Mouse (Mus musculus) 416B (cell line): ENCODE measurements at regions not wholly inside any gene's neighbourhood (a gene's known extent, or its start where the extent isn't known, plus 50 kb on each side); places are given as distances from the start of the nearest gene placed in this dataset.

Experiments
- DNase-seq: peaks from one replicate; pipeline ENCODE4 v3.0.0; 2011; ENCODE audit warnings: low read depth

- DNase-seq, result no peak
Observed at GRCm38 (mm10) chr6:93623541-93623940, 660.2 kb downstream of the Magi1 start.

DNA sequence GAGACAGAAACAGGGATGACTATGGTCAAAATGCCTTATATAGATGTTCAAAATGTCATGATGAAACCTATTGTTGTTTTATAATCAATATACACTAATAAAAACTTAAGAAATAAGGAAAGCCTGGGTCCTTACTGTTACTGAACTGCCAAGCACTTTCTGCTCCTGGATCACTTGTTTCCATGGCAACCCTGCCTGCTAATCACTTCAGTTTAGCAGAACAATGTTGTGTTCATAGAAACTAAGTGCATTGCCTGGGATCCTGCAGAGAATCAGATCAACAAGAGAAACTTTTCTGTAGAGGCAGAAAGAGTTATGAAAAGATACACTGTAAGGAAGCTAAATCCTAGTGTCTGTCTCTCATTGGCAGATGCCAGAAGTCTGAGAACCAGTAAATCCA, 666.8 kb downstream of the Magi1 start:
- DNase-seq, result no peak

DNA sequence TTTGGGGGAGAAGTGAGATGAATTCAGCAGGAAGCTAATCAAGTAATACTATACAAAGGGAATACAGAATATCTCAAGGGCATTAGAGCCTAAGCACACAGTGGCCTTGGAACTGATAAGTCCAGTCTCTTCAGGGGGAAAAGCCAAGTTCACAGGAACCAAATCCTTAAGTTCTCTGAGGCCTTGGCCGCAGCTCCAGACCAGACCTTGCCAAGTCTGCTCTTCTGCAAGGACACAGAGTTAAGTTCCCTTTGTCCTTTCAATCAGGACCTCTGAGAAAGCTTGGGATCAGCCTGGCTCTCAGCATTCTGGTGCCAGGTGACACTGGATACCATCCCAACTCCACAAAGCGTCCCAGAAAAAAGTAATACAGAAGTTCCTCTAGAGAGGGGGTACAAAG, 657.1 kb upstream of the Adamts9 start:
- no peak for DNase-seq

GRCm38 (mm10) chr6:93599371-93599770, 656.1 kb upstream of the Adamts9 start:
- DNase-seq, result no peak

DNA sequence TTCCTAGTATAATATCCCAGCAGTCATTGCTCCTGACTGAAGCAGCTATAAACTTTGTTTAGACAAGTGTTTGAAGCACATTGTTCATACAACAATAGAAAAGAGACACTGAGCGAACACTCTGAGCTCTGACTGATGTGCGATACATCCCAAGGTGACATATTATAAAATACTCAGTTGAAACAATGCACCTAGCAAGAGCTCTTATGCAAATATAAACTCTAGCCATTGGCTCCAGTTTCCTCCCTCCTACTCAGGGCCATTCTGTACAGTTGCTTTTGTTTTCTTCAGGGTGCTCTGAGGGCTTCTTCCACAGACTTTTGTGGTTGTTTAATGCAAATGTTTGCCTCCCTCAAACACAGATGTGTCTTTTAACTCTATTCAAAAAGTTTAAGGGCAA, 646.6 kb upstream of the Adamts9 start:
- no peak for DNase-seq

GRCm38 (mm10) chr6:93586871-93587270, 643.6 kb upstream of the Adamts9 start:
- no peak for DNase-seq

GRCm38 (mm10) chr6:93581141-93581540, 637.8 kb upstream of the Adamts9 start:
- no peak for DNase-seq

- no peak for DNase-seq
Observed at GRCm38 (mm10) chr6:93580716-93581115, 637.4 kb upstream of the Adamts9 start.

DNA sequence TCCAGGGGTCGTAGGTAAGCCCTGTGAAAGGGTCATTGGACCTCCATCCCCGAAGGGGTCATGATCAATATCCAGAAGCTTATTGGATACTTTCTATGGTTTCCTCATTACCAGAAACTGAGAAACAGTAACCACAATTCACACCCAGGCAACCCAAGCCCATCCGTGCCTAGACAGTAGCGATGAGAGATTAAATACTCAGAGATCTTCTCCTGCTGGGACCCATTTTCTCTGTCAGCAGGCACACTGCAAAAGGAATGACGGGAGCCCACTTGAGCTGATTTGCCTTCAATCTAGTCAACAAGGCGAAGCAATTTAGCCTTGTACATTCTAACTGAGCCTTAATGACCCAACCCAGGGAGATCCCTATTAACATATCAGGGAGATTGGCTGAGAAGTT, 632.0 kb upstream of the Adamts9 start:
- DNase-seq, result no peak

GRCm38 (mm10) chr6:93573679-93574635, 630.7 kb upstream of the Adamts9 start:
- no peak for DNase-seq

- DNase-seq, result no peak
Observed at GRCm38 (mm10) chr6:93569866-93570265, 626.6 kb upstream of the Adamts9 start.

- no peak for DNase-seq
Observed at GRCm38 (mm10) chr6:93569211-93569610, 625.9 kb upstream of the Adamts9 start.

DNA sequence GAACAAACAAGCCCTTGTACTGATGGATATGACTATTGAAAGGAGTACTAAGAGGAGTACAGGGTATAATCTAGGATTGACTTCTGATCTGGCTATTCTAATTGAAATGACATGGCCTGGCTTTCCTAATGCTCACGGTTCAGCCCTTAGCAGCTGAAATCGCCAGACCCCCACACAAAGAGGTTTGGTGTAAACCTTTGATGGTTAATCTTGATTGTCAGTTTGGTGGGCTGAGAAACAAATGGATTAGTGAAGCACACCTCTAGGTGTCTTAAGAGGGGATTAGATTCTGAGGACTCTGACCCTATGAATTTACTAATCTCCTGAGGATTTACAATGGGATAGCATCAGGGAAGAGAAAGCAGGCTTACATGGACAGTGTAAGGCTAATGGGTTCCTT, 623.4 kb upstream of the Adamts9 start:
- no peak for DNase-seq

DNA sequence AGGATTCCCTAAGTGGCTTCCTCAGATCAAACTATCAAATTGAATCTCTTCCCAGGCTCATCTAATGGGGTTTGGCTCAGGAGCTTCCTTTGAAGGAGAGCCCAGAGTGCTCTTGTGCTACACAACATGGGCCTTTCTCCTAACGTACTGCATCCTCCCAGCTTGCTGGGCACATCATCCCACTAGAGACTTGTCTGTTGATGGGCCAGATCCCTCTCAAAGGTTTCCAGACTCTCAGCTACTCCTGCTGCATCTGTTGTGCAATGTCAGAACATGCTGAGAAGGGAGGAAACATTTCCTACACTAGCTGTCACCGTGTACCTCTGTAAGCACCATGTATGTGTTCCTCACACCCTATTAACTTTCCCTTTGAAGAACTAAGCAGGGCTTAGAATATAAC, 605.0 kb upstream of the Adamts9 start:
- no peak for DNase-seq

GRCm38 (mm10) chr6:93544246-93544645, 601.0 kb upstream of the Adamts9 start:
- DNase-seq, result no peak

DNA sequence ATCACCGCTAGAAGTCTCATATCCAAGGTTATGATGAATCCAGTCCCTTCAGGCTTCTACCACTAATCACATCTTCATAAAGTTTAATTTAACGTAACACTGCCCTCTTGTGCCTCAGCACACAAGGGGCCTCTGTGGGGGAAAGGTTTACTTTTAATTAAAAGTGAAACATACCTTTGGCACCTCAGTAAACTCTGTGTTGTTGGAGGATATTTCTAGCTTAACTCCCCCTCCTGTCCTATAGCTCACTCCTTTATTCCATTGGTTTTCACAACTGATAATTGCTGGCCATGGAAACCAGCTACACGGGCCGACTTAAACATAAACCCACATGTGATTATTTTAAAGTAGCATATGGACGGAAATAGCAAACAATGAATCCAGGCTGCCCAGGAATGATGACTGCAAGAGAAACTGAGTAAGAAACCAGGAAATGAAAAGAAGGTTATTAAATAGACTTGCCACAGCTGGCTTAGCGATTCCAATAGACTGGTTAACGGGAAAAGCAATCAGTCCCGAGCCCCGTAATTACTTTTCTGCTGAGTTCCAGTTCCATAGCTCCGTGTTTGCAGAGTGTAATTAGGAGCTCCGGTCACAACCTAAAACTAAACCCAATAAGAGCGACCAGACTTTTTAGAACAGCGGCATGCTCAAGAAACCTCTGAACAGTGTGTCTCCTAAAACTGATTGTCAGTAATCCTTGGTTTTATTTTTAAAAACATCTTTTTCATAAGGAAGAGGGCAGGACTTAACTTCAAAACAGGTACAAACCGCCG, 600.2 kb upstream of the Adamts9 start:
- peak; percentile 18 for DNase-seq

GRCm38 (mm10) chr6:93539583-93539982, 596.3 kb upstream of the Adamts9 start:
- DNase-seq, result no peak

DNA sequence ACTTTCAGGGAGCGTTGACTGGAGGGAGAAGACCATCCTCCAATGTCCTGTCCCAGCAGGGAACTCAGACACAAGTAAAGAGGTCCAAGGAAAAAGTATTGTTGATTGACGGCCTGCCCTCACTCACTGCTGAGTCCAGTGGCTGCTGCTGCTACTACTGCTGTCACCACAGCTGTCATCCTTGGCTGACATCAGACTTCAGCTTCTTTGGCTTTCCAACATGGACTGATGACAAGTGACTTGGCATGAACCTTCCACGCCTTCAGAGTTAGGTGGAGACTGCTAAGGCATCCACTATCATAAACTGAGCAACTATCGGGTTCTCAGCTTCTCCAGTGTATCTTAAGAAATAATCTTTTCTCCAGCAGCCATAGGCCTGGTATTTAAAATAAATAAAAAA, 595.9 kb upstream of the Adamts9 start:
- no peak for DNase-seq

- DNase-seq, result no peak
Observed at GRCm38 (mm10) chr6:93537971-93538370, 594.7 kb upstream of the Adamts9 start.

- DNase-seq, result no peak
Observed at GRCm38 (mm10) chr6:93537126-93537525, 593.8 kb upstream of the Adamts9 start.

DNA sequence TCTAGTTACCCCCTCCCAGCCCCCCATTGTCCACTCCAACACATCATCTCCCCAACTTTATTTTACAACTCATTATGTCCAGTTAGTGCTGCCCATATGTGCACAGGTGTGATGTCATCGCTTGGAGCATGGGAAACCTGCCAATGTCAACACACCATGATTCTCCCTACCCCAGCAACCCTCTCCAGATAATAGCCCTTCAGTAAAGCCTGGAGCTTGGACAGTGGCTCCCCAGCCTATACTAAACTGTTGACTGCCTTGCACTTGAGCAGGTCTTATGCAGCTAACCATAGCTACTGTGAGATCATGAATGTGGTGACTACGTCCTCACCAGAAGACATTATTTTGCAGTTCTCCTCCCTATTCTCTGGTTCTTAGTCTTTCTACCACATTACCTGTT, 570.5 kb upstream of the Adamts9 start:
- DNase-seq, result no peak

DNA sequence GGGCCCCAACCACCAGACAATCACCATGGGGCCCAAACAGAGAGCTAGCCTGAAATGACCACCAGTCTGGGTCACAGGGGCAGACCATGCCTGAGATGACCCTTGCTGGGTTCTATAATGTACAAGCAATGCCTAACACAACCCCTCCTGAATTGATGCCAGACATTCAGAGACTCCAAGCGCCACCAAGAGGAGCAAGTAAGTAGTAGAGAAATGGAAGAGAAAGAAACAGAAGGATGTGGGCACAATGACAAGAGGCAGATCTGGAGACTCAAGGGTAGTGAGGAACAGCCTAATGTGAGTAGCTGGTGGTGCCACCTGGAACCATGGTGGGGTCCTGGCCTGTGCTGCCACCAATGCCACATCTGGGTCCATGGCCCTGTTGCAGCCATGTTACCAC, 566.6 kb upstream of the Adamts9 start:
- peak; percentile 10 for DNase-seq

- no peak for DNase-seq
Observed at GRCm38 (mm10) chr6:93497824-93498223, 554.5 kb upstream of the Adamts9 start.
